13 mouse cellular contexts compared by ENCODE assay signal in the genomic region with DNA sequence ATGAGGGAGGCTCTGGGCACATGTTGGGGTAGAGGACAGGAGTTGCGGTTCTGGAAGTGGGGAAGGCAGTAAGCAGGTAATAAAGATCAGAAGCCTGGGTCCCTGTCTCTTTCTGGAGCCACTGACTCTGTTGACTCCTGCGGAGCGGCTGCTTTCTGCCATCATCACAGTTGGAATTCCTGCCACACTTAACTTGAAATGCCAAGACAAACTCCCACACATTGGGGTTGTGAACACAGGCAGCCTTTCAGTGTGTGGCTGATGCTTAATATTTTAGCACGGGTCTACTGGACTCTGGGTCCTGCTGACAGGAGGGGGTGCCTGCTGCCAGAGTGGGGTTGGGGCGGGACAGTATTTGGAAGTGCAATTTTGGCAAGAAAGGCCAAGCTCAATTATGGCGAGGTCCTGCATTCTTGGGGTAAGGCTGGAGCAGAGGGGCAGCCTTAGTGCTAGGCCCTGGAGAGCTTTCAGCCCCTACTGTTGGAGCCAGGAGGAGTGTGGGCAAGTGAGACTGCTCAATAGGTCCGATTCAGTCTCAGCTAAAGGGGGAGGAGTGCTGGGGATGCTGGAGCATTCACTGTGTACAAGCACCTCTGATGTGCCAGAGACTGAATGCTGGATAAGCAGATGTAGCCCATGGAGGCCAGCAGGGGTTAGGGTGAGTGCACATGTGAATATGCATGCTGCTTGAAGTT. TPM values are rescaled to one million over a fixed set of nuclear protein-coding genes. Genes with fewer than 3 reads are reported as not detected.
DNase-seq lines count a peak whose midpoint lies in the region; ATAC-seq and TF ChIP-seq lines count a peak whose summit lies in the region.
"Had no signal": no experiment of that assay in that cellular context is flagged by ENCODE, and none has a peak within 500 bp of the region (broad histone marks: within the 10 kb centered on the region; RNA-seq: fewer than 3 reads in every experiment).

No protein-coding gene starts in this region.

- H3K4me1 ChIP-seq in heart, embryonic 15.5 days (replicated peaks): peaks cover 10% of the 10 kb centered on the region
- H3K4me1 ChIP-seq in spleen, adult 2 months (ENCODE audit: control insufficient read depth, insufficient read depth, insufficient read length): peaks cover 8% of the 10 kb centered on the region; the same call in 1 of the 2 replicates

- 70% methylated on average over 7 of the region's 7 CpGs for WGBS in heart, embryonic 15.5 days
- 82% methylated on average over 7 of the region's 7 CpGs for WGBS in spleen, adult 2 months

- H3K27ac ChIP-seq in heart, embryonic 15.5 days: no peak overlapping the region
- H3K27ac ChIP-seq in spleen, adult 2 months (ENCODE audit: insufficient read depth, low read length): peak overlapping the region; percentile 25
- H3K27ac ChIP-seq: embryonic facial prominence, embryonic 12.5 days; forebrain, embryonic 15.5 days had no signal

- TF ChIP-seq POLR2A in spleen, adult 2 months (IDR thresholded peaks at IDR 0.05; ENCODE audit: low read depth, low read length): no peak

- DNase-seq in heart, adult 18-20 months: no peak
- DNase-seq in layer of hippocampus, adult 9-11 months: peak; percentile 73
- no peak for DNase-seq in layer of hippocampus, postnatal 10 days (ENCODE audit: low spot score in 2 of 2)
- no peak for DNase-seq in spleen, adult 2 months (ENCODE audit: low read depth in 1 of 2, low spot score in 2 of 2)
- no peak for DNase-seq in spleen, adult 18-20 months
- DNase-seq in thymus, postnatal 36 days: no peak
- DNase-seq: cerebellum, adult 8-10 months; thymus, postnatal 14 days had no signal

- H3K27me3 ChIP-seq in heart, embryonic 15.5 days: no peaks in the 10 kb centered on the region
- no peaks in the 10 kb centered on the region for H3K27me3 ChIP-seq in spleen, adult 2 months (ENCODE audit: control insufficient read depth, insufficient read depth, low read length)
- H3K27me3 ChIP-seq: embryonic facial prominence, embryonic 12.5 days; forebrain, embryonic 15.5 days had no signal

- no peak for TF ChIP-seq CTCF in spleen, adult 2 months (IDR thresholded peaks at IDR 0.05; ENCODE audit: extremely low read depth, insufficient read depth, insufficient read length, insufficient replicate concordance)

- ATAC-seq in heart, embryonic 15.5 days (replicated peaks; ENCODE audit: insufficient number of reproducible peaks, insufficient read depth, low FRiP score, low read depth): 0 out of 2 replicates have a peak, but pooled peaks have one; percentile 18
- ATAC-seq in activated CD4-positive, CD25-positive, alpha-beta regulatory T cell, adult 4 months: no peak
- ATAC-seq: CD4-positive, CD25-positive, alpha-beta regulatory T cell, adult 4 months; forebrain, embryonic 15.5 days had no signal

- H3K9me3 ChIP-seq in heart, embryonic 15.5 days (replicated peaks): no peaks in the 10 kb centered on the region
- H3K9me3 ChIP-seq: embryonic facial prominence, embryonic 12.5 days; forebrain, embryonic 15.5 days had no signal

- H3K9ac ChIP-seq in heart, embryonic 15.5 days: no peak overlapping the region
- H3K9ac ChIP-seq: embryonic facial prominence, embryonic 12.5 days; forebrain, embryonic 15.5 days had no signal

- H3K4me3 ChIP-seq in heart, embryonic 15.5 days: no peak overlapping the region
- no peak overlapping the region for H3K4me3 ChIP-seq in spleen, adult 2 months (ENCODE audit: extremely low read depth, insufficient read depth, insufficient read length)
- H3K4me3 ChIP-seq: embryonic facial prominence, embryonic 12.5 days; forebrain, embryonic 15.5 days had no signal

- no peaks in the 10 kb centered on the region for H3K36me3 ChIP-seq in heart, embryonic 15.5 days
- H3K36me3 ChIP-seq in spleen, adult 2 months (ENCODE audit: control insufficient read depth, insufficient read depth, low read length): no peaks in the 10 kb centered on the region
- H3K36me3 ChIP-seq: embryonic facial prominence, embryonic 12.5 days; forebrain, embryonic 15.5 days had no signal

- H3K4me2 ChIP-seq in heart, embryonic 15.5 days: no peak overlapping the region
- H3K4me2 ChIP-seq: embryonic facial prominence, embryonic 12.5 days; forebrain, embryonic 15.5 days had no signal

RNA-seq across cellular contexts. Expression of a gene that starts 5.4 kb away (rescaled TPM):
- polyA plus RNA-seq in heart, embryonic 15.5 days (2015; fragmentation: Nextera tagmentation; extraction: Ambion mirVana): 9.2 and 12.5 TPM in 2 replicates
- 10 to 100 TPM; 25.7 to 26.0 TPM for total RNA-seq in heart, adult 18-20 months (2021)
- 10 to 100 TPM; 25.1 to 25.2 TPM for total RNA-seq in layer of hippocampus, postnatal 10 days (2021)
- 28.1 and 32.3 TPM in 2 replicates for polyA plus RNA-seq in spleen, adult 2 months (2012; rRNA removed)
- polyA plus RNA-seq in activated CD4-positive, CD25-positive, alpha-beta regulatory T cell, adult 4 months (2017; shearing (Covaris generic)): 10 to 100 TPM; 10.6 to 13.1 TPM

RNA-seq across cellular contexts. Expression of a gene that starts 33.7 kb away (rescaled TPM):
- polyA plus RNA-seq in heart, embryonic 15.5 days (2015; fragmentation: Nextera tagmentation; extraction: Ambion mirVana): 13.2 and 17.9 TPM in 2 replicates
- total RNA-seq in heart, adult 18-20 months (2021): 10 to 100 TPM; 29.2 to 32.0 TPM
- total RNA-seq in layer of hippocampus, postnatal 10 days (2021): 10 to 100 TPM; 38.8 to 41.0 TPM
- polyA plus RNA-seq in spleen, adult 2 months (2012; rRNA removed): 64.4 and 82.8 TPM in 2 replicates
- polyA plus RNA-seq in activated CD4-positive, CD25-positive, alpha-beta regulatory T cell, adult 4 months (2017; shearing (Covaris generic)): 1 to 10 TPM; 5.1 to 5.7 TPM
